Mouse (Mus musculus): ENCODE results near the gene Tjp2. TPM values are rescaled to one million over a fixed set of nuclear protein-coding genes. Genes with fewer than 3 reads are reported as not detected.

Tjp2 gene
- total and polyA plus RNA-seq, 3 experiments: 9.0 to 17.8 (median 13.7) TPM

GRCm38 (mm10) chr19:24200566-24200965, 24.3 kb downstream of the Tjp2 start:
- H3K27me3 ChIP-seq (replicated peaks): no peaks in the 10 kb centered on the region
- no peaks in the 10 kb centered on the region for H3K9me3 ChIP-seq (replicated peaks; ENCODE audit: low read length)
- no peak for DNase-seq (ENCODE audit: extremely low read depth)
- H3K79me2 ChIP-seq (replicated peaks; ENCODE audit: control insufficient read depth, extremely low read depth, insufficient read depth, poor library complexity, severe bottlenecking): no peaks in the 10 kb centered on the region
- peaks cover 0 to 2% of the 10 kb centered on the region in 2 experiments for H3K36me3 ChIP-seq (replicated peaks in 1 of 2; ENCODE audit: control insufficient read depth in 1 of 2, insufficient read depth in 1 of 2, low read length in 1 of 2)
- dilution Hi-C loops (cut with MboI; ENCODE audit: extremely low pct_ligation_motif_present, extremely low pct_unique_long_range_greater_than_20kb, low sequenced_read_pairs): no loop called here
- H3K4me2 ChIP-seq (ENCODE audit: insufficient read depth, low read depth, poor library complexity, severe bottlenecking): no peak overlapping the region
- peaks cover 5 to 21% of the 10 kb centered on the region in 2 experiments for H3K4me1 ChIP-seq (ENCODE audit: control insufficient read depth in 1 of 2, insufficient read depth in 2 of 2)
- in situ Hi-C loops (cut with MboI; ENCODE audit: low pct_ligation_motif_present, low pct_unique_long_range_greater_than_20kb, low sequenced_read_pairs): no loop called here
- TF ChIP-seq MAZ (IDR thresholded peaks at IDR 0.05; ENCODE audit: low read depth, low read length) (no peak), POLR2AphosphoS2 (IDR thresholded peaks at IDR 0.05; ENCODE audit: low read depth, low read length) (no peak), ZKSCAN1 (IDR thresholded peaks at IDR 0.05; ENCODE audit: borderline replicate concordance, low read depth, low read length) (no peak), RAD21 (IDR thresholded peaks at IDR 0.05; ENCODE audit: low read depth, low read length) (no peak), ETS1 (conservative IDR thresholded peaks at IDR 0.05; ENCODE audit: low read depth, low read length) (no peak), NRF1 (IDR thresholded peaks at IDR 0.05; ENCODE audit: low read depth, low read length) (no peak), CTCF (conservative IDR thresholded peaks at IDR 0.05 in 1 of 2, IDR thresholded peaks at IDR 0.05 in 1 of 2; ENCODE audit: low read depth in 2 of 2, low read length in 2 of 2) (no peak)
- no peak overlapping the region for H3K4me3 ChIP-seq (replicated peaks in 1 of 3; ENCODE audit: low read depth in 2 of 3, low read length in 2 of 3, poor library complexity in 1 of 3)
- H3K27ac ChIP-seq (ENCODE audit: insufficient read depth, low read depth): no peak overlapping the region
- H3K9ac ChIP-seq (ENCODE audit: insufficient read depth, low read depth): no peak overlapping the region

DNA sequence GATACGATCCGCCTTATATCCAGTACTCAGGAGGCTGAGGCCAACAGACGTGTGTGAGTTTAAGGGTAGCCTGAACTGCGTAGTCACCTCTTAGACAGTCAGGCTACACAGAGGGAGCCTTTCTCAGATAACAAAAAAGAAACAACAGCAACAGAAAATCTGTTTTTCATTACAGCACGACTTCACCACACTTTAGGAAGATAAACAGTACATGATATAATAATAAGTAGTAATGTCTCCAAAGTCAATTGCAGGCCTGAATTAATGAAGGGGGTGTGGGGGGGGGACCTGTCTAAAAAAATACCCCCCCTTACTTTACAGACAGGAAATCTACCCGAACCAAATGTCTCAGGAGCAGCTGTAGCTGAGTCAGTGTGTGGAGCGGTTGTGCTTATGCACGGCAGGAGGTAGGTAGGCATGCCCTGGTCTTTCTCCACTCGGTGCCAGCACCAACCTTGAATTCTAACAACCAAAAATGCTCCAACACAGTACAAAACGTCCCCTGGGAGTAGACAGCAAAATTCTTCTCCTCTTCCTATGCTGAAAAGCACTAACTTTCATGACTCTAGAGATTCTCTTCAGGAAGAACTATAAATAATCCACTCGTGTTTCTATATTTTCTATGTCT, 26.0 kb downstream of the Tjp2 start:
- no peak for DNase-seq (ENCODE audit: extremely low read depth)
- no peak overlapping the region for H3K27ac ChIP-seq (ENCODE audit: insufficient read depth, low read depth)
- H3K27me3 ChIP-seq (replicated peaks): no peaks in the 10 kb centered on the region
- peaks cover 8% of the 10 kb centered on the region for H3K9me3 ChIP-seq (replicated peaks; ENCODE audit: low read length)
- H3K4me2 ChIP-seq (ENCODE audit: insufficient read depth, low read depth, poor library complexity, severe bottlenecking): no peak overlapping the region
- TF ChIP-seq NRF1 (IDR thresholded peaks at IDR 0.05; ENCODE audit: low read depth, low read length) (no peak), ZC3H11A (IDR thresholded peaks at IDR 0.05; ENCODE audit: low read depth, low read length) (no peak), ZKSCAN1 (IDR thresholded peaks at IDR 0.05; ENCODE audit: borderline replicate concordance, low read depth, low read length) (no peak), CTCF (conservative IDR thresholded peaks at IDR 0.05 in 1 of 2, IDR thresholded peaks at IDR 0.05 in 1 of 2; ENCODE audit: low read depth in 2 of 2, low read length in 2 of 2) (no peak), SIN3A (IDR thresholded peaks at IDR 0.05; ENCODE audit: low read length) (no peak), JUND (conservative IDR thresholded peaks at IDR 0.05; ENCODE audit: low read depth, low read length) (no peak), PAX5 (IDR thresholded peaks at IDR 0.05; ENCODE audit: low read length) (no peak), IRF4 (IDR thresholded peaks at IDR 0.05; ENCODE audit: low read depth, low read length) (no peak), MYC (IDR thresholded peaks at IDR 0.05; ENCODE audit: low read depth, low read length) (no peak), ZNF384 (IDR thresholded peaks at IDR 0.05; ENCODE audit: low read depth, low read length) (no peak), ELF1 (IDR thresholded peaks at IDR 0.05; ENCODE audit: low read depth, low read length) (no peak), TCF12 (IDR thresholded peaks at IDR 0.05; ENCODE audit: low read depth, low read length) (no peak), GABPA (IDR thresholded peaks at IDR 0.05; ENCODE audit: insufficient replicate concordance, low read depth, low read length) (no peak), E2F4 (IDR thresholded peaks at IDR 0.05; ENCODE audit: insufficient replicate concordance, low read depth, low read length) (no peak), HCFC1 (IDR thresholded peaks at IDR 0.05; ENCODE audit: low read depth, low read length) (no peak), NELFE (IDR thresholded peaks at IDR 0.05; ENCODE audit: low read depth, low read length) (no peak), MAZ (IDR thresholded peaks at IDR 0.05; ENCODE audit: low read depth, low read length) (no peak), MEF2A (IDR thresholded peaks at IDR 0.05; ENCODE audit: borderline replicate concordance, low read depth, low read length) (no peak), USF1 (IDR thresholded peaks at IDR 0.05; ENCODE audit: low read depth, low read length) (no peak), RAD21 (IDR thresholded peaks at IDR 0.05; ENCODE audit: low read depth, low read length) (no peak)
- no peaks in the 10 kb centered on the region for H3K79me2 ChIP-seq (replicated peaks; ENCODE audit: control insufficient read depth, extremely low read depth, insufficient read depth, poor library complexity, severe bottlenecking)
- H3K36me3 ChIP-seq (replicated peaks in 1 of 2; ENCODE audit: control insufficient read depth in 1 of 2, insufficient read depth in 1 of 2, low read length in 1 of 2): peaks cover 0 to 6% of the 10 kb centered on the region in 2 experiments
- dilution Hi-C loops (cut with MboI; ENCODE audit: extremely low pct_ligation_motif_present, extremely low pct_unique_long_range_greater_than_20kb, low sequenced_read_pairs) (no loop called here), in situ Hi-C loops (cut with MboI; ENCODE audit: low pct_ligation_motif_present, low pct_unique_long_range_greater_than_20kb, low sequenced_read_pairs) (no loop called here)
- no peak overlapping the region for H3K4me3 ChIP-seq (replicated peaks in 1 of 3; ENCODE audit: low read depth in 2 of 3, low read length in 2 of 3, poor library complexity in 1 of 3)
- no peak overlapping the region for H3K9ac ChIP-seq (ENCODE audit: insufficient read depth, low read depth)
- H3K4me1 ChIP-seq (ENCODE audit: control insufficient read depth in 1 of 2, insufficient read depth in 2 of 2): peaks cover 5 to 21% of the 10 kb centered on the region in 2 experiments
